Mouse (Mus musculus) hindbrain, postnatal 0 days (tissue): ENCODE data around the gene Nucks1. TPM values are rescaled to one million over a fixed set of nuclear protein-coding genes. Genes with fewer than 3 reads are reported as not detected.

ENCODE experiments used
- ATAC-seq: fragments of 200-750 bp; cut with Nextera tagmentation; 2 replicates; pipeline ENCODE4 v1.8.0; 2017; ENCODE audit warnings: mild to moderate bottlenecking, moderate TSS enrichment, moderate library complexity
- DNase-seq: peaks from one replicate; pipeline ENCODE4 v3.0.0-alpha.2; 2015; ENCODE audit warnings: low spot score
- H3K27ac ChIP-seq: fragments of 300-500 bp; sonication (generic); 2 replicates; pipeline ENCODE4 v1.5.1; 2014; ENCODE audit warnings: mild to moderate bottlenecking
- H3K27me3 ChIP-seq: fragments of 300-500 bp; sonication (generic); 2 replicates; pipeline ENCODE4 v1.6.1; 2014; ENCODE audit warnings: low read length, mixed read lengths; ENCODE audit not compliant: insufficient read depth
- H3K36me3 ChIP-seq: fragments of 300-500 bp; sonication (generic); 2 replicates; pipeline ENCODE4 v1.6.1; 2014; ENCODE audit warnings: low read length, mixed read lengths; ENCODE audit not compliant: insufficient read depth
- H3K4me1 ChIP-seq: fragments of 300-500 bp; sonication (generic); 2 replicates; pipeline ENCODE4 v1.6.1; 2014; ENCODE audit warnings: antibody characterized with exemption, low read length, mixed read lengths; ENCODE audit not compliant: insufficient read depth
- H3K4me2 ChIP-seq: fragments of 300-500 bp; sonication (generic); 2 replicates; pipeline ENCODE4 v1.6.1; 2014; ENCODE audit warnings: low read depth, mild to moderate bottlenecking, low read length, moderate library complexity, mixed read lengths
- H3K4me3 ChIP-seq: fragments of 300-500 bp; sonication (generic); 2 replicates; pipeline ENCODE4 v1.5.1; 2014; ENCODE audit warnings: low read length
- H3K9ac ChIP-seq: fragments of 300-500 bp; sonication (generic); replicated peaks from 2 replicates; pipeline ENCODE4 v1.6.1; 2014; ENCODE audit warnings: mild to moderate bottlenecking, low read length, moderate library complexity, mixed read lengths
- H3K9me3 ChIP-seq: fragments of 300-500 bp; sonication (generic); 2 replicates; pipeline ENCODE4 v1.6.1; 2016; ENCODE audit warnings: low read length, mixed read lengths
- CTCF ChIP-seq: IDR thresholded peaks from 2 replicates; pipeline ENCODE4 v1.5.1; 2016; ENCODE audit warnings: antibody characterized with exemption, control low read depth, low read depth
- WGBS: fragments of 180-500 bp; shearing (Covaris S2); extraction: QIAGEN DNeasy Blood & Tissue Kit; methylation state at CpG from one replicate; pipeline ENCODE4 v1.1.7; 2014; 5-methylcytosine and 5-hydroxymethylcytosine counted together
- polyA plus RNA-seq: library from polyadenylated mRNA; unstranded; fragments of >200 nt; fragmentation: Nextera tagmentation; extraction: Ambion mirVana; gene quantifications from 2 replicates; pipeline ENCODE4 v1.2.1, GENCODE M21; 2015
- total RNA-seq: library from RNA; depleted of rRNA; stranded (reverse); fragments of >200 nt; gene quantifications from 2 replicates; pipeline ENCODE4 v1.2.3, GENCODE M21; 2014

The Nucks1 gene
- total and polyA plus RNA-seq, 2 experiments from 2014 or later, result 54.1 to 88.9 TPM

- no peak overlapping the region for H3K9ac ChIP-seq
- ATAC-seq (no peak), DNase-seq (no peak)
- no peak overlapping the region for H3K27ac ChIP-seq
- no peaks in the 10 kb centered on the region for H3K4me1 ChIP-seq
- no peaks in the 10 kb centered on the region for H3K36me3 ChIP-seq
- no peak overlapping the region for H3K4me2 ChIP-seq
- TF ChIP-seq CTCF, result no peak
- no peaks in the 10 kb centered on the region for H3K27me3 ChIP-seq
- no peaks in the 10 kb centered on the region for H3K9me3 ChIP-seq
- no peak overlapping the region for H3K4me3 ChIP-seq
- 97% methylated on average over 1 of the region's 1 CpGs for WGBS
These were observed 31.2 kb downstream of the Nucks1 start for GRCm38 (mm10) chr1:131941501-131941900.

- H3K27me3 ChIP-seq, result no peaks in the 10 kb centered on the region
- H3K36me3 ChIP-seq, result no peaks in the 10 kb centered on the region
- TF ChIP-seq CTCF, result no peak
- ATAC-seq, result no peak
- no peaks in the 10 kb centered on the region for H3K4me1 ChIP-seq
- no peak for DNase-seq
- H3K4me2 ChIP-seq, result no peak overlapping the region
- no peaks in the 10 kb centered on the region for H3K9me3 ChIP-seq
- 59% methylated on average over 16 of the region's 16 CpGs for WGBS
- H3K27ac ChIP-seq, result no peak overlapping the region
- H3K4me3 ChIP-seq, result no peak overlapping the region
- no peak overlapping the region for H3K9ac ChIP-seq
These were observed 32.6 kb downstream of the Nucks1 start for GRCm38 (mm10) chr1:131942621-131943590.

- ATAC-seq, result no peak
- H3K9me3 ChIP-seq, result no peaks in the 10 kb centered on the region
- H3K9ac ChIP-seq, result no peak overlapping the region
- no peak for DNase-seq
- no peak overlapping the region for H3K4me3 ChIP-seq
- H3K4me1 ChIP-seq, result no peaks in the 10 kb centered on the region
- 67% methylated on average over 10 of the region's 10 CpGs for WGBS
- no peak overlapping the region for H3K4me2 ChIP-seq
- no peaks in the 10 kb centered on the region for H3K36me3 ChIP-seq
- no peak overlapping the region for H3K27ac ChIP-seq
- no peaks in the 10 kb centered on the region for H3K27me3 ChIP-seq
- no peak for TF ChIP-seq CTCF
These were observed 35.5 kb downstream of the Nucks1 start for GRCm38 (mm10) chr1:131945674-131946440.

GRCm38 (mm10) chr1:131946462-131947215 is 36.3 kb downstream of the Nucks1 start:
- H3K27ac ChIP-seq, result no peak overlapping the region
- no peak for TF ChIP-seq CTCF
- no peaks in the 10 kb centered on the region for H3K36me3 ChIP-seq
- H3K27me3 ChIP-seq, result no peaks in the 10 kb centered on the region
- H3K4me1 ChIP-seq, result no peaks in the 10 kb centered on the region
- H3K4me3 ChIP-seq, result no peak overlapping the region
- ATAC-seq (no peak), DNase-seq (no peak)
- H3K9me3 ChIP-seq, result no peaks in the 10 kb centered on the region
- H3K4me2 ChIP-seq, result no peak overlapping the region
- WGBS, result 87% methylated on average over 11 of the region's 11 CpGs
- no peak overlapping the region for H3K9ac ChIP-seq

GRCm38 (mm10) chr1:131947997-131948525 is 37.7 kb downstream of the Nucks1 start:
- Histone ChIP-seq H3K4me2 (no peak overlapping the region), H3K9ac (no peak overlapping the region), H3K27me3 (no peaks in the 10 kb centered on the region), H3K4me3 (no peak overlapping the region), H3K27ac (no peak overlapping the region), H3K9me3 (no peaks in the 10 kb centered on the region), H3K36me3 (no peaks in the 10 kb centered on the region), H3K4me1 (no peaks in the 10 kb centered on the region)
- DNase-seq (no peak), ATAC-seq (no peak)
- no peak for TF ChIP-seq CTCF
- 32% methylated on average over 1 of the region's 1 CpGs for WGBS

DNA sequence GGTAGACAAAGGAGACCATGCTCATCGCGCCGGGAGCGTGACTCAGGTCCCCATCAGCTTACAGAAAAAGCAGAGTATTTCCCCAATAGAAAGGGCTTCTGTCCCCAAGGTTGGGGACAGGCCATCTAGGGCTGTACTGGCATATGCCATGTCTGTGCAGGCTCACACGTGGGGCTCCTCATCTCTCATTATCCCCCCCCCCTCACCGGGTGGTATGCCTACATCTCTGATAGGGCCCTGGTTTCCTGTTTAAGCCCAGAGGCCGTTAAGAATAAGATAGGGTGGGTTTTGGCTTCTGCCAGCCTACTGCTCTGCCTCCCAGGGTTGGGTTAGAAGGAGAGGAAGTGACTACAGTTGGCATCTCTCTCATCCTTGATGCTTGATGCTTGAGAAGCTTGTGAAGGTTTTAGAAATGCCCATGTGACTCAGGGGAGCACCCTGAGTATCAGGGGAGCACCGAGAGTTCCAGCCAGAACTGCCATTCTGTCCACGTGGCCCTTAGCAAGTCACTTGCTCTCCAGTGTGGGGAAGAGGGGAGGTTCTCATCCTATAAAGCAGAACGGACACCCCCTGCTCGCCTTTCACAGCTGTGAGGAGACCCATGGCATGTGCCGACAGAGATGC is 44.0 kb downstream of the Nucks1 start:
- Histone ChIP-seq H3K36me3 (no peaks in the 10 kb centered on the region), H3K4me3 (no peak overlapping the region), H3K4me2 (no peak overlapping the region), H3K9me3 (no peaks in the 10 kb centered on the region), H3K27me3 (no peaks in the 10 kb centered on the region), H3K27ac (no peak overlapping the region), H3K4me1 (no peaks in the 10 kb centered on the region), H3K9ac (no peak overlapping the region)
- no peak for TF ChIP-seq CTCF
- ATAC-seq (no peak), DNase-seq (no peak)
- 85% methylated on average over 12 of the region's 12 CpGs for WGBS
